Mouse (Mus musculus): ENCODE measurements around the gene Sun1.

The Sun1 gene

DNA sequence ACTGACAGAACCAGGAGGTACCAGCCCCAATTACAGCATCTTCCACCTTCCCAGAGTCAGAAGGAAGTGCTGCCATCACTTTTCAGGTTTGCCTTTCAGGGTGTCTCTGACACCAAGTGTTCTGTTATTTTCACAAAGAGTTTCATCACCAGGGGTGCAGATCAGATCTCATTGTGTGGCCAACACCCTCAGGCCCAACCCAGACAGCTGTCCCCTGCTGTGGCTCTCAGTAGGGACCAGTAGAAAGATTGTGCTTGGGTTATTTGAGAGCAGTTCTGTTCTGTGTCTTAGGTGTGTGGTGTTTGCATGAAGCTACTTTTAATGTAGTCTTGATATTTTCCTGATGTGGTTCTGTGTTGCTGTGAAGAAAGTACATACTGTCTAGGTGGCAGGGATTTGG lies 7.7 kb downstream of the Sun1 start:
- DNase-seq (ENCODE audit: low read depth, low spot score): no peak

DNA sequence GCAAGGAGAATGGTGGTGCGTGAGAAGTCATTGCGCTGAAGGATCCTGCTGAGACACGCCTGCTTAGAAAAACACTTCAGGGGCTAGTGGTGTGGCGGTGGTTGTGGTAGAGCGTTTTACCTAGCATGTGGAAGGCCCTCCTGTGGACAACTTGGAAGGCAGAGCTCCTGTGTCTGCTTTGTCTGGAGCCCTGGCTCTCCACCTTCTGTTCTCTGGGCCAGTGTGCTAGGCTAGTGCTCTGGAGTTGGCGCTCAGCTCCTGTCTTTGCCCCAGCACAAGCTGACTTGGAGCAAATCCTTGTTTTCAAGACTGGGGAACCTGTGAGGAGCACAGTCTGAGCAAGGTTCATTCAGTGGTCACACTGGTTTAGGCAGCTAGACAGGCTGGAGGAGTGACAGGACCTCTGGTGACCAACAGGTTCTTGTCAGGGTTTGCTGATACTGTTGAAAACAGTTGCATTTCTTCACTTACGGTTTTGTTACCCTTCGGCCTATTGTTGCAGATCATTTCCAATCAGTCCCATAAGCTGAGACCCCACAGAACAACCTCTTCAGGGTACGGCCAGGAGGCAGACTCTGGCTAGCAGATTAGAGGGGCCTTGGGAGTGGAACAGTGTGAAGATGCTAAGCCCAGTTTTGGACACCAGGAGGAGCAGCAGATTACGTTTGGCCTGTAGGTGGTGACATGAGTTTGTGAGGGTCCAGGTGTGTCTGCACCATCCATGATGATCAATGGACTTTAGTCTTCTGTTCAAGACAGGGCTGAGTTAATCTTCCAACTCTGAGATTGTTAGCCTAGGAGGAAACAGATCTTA lies 8.6 kb downstream of the Sun1 start:
- peak; percentile 61 for DNase-seq (ENCODE audit: low read depth, low spot score)

DNA sequence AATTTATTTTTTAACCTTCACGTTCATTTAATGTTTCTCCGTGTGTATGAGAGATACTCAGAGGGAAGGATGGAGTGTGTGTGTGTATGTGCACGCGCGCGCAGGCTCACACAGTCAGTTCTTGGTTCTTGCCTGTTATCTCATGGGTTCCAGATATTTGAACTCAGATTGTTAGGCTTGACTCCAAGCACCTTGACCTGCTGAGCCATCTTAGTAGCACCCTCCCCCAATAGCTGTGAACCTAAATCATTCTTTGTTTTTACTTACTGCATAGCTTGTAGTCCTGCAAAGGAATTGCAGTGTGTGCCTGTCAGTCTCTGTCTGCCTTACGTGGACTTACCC lies 9.2 kb downstream of the Sun1 start:
- no peak for DNase-seq (ENCODE audit: low read depth, low spot score)

DNA sequence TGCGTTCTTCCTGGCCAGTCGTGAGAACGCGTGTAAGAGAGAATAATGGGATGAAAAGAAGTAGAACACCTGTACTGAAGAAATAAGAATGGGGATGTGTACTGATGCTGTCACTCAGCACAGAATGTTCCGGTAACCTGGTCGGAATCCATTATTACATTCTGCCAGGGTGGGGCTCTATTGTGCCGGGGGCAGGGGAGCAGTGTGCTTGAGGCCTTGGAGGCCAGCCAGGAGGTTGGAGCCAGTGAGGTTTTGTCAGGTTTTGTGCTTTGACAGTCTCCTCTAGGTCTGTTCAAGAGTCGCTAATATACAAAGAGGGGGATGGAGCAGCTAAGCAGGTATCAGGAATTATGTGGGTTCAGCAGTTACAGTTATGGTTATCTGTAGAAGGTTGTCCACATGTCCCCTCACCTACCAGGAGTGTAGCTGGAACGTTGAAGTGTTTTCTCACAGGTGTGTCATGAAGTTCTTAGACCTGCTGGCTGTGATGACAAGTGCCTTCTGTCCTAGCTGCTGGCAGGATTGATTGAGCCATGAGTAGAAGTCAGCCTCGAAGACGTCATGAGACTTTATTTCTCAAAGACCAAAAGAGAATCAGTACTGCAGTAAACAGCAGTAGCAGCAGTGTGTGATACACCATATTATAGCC lies 11.4 kb downstream of the Sun1 start:
- no peak for DNase-seq (ENCODE audit: low read depth, low spot score)

DNA sequence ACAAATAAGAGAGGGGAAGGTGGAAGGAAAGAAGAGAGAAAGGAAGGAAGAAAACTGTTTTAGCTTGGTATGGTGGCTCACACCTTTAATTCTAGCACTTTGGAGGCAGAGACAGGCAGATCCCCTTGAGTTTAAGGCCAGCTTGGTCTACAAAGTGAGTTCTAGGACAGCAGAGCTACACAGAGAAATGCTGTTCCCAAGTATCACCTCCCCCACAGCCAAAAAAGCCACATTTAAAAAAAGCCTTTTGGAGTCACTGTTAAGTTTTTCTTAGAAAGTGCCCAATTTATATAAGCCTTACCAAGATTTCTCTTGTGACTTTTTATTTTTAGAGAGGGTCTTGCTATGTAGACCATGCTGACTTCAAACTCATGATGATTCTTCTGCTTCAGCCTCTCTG lies 13.9 kb downstream of the Sun1 start:
- no peak for DNase-seq (ENCODE audit: low read depth, low spot score)

DNA sequence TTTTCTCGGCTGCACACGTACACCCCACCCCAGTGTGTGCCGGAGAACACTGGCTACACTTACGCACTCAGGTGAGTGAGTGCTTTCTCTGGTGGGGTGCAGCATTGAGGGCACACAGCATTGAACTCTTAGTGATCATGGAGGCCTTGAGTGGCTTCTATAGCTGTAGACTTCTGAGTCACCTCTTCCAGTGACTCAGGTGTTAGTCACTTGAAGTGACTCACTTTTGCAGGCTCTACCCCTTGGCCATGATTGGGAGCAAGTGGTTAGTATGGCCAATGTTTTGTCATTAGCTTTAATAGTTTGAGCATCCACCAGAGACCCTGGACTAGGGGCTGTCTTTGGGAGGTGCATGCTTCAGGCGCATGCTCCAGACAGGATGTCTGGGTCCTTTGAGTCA lies 14.7 kb downstream of the Sun1 start:
- DNase-seq (ENCODE audit: low read depth, low spot score): no peak

DNA sequence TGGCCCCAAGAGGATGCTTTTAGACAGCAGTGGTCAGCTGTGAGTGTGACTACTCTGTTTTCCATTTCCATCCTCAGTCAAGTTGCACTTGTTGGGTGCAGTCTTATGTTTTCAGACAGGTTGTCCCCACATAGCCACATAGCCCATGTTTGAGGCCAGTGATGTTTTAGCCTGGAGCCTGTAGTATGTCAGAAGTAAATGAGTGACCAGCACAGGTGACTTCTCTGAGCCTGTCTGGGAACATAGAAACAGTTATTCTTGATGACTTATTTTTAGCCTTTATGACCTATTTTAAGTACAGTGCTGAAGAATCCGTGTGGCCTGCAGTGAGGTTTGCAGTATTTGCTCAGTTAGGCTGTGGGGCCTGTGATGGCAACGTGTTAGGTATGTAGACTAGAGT lies 15.7 kb downstream of the Sun1 start:
- no peak for DNase-seq (ENCODE audit: low read depth, low spot score)

DNA sequence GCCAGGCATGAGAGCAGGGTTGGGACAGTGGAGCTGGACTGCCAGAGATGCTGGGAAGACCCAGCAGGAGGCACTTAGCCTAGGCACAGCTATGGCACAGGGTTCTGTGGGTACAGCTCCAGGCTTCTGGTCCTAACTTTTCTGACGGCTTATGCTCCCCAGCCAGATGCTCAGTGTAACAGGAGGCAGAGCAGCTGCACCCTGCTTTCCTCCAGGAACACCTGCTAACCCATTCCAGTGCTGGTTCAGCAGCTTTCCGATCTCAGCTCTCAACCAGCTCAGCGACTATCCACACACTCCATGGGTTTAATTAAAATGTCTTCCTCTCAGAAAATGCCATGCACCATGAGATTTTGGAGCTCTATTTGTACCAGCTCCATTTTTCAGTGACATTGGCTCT lies 16.3 kb downstream of the Sun1 start:
- DNase-seq (ENCODE audit: low read depth, low spot score): no peak

DNA sequence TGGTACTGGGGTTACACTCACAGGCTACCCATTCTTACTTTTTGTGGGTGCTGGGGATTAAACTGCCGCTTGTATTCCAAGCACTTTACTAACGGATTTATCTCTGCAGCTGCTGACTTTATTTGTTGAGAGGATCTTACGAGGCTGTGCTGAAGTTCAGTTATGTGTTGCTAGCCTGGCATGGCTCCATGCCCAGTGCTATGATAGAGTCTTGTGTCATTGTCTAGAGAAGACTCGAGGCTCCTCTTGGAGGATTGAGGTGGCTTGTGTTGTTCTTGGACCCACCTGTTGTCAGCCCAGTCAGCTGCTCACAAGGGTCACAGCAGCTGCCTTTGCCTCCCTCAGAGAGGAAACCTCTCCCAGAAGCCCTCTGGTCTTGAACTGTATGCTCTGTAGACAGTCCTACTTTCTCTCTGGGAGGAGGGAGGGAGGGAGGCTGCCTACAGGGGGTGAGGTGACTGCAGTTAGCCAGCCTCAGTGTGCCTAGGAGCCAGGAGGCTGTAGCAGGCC lies 19.6 kb downstream of the Sun1 start:
- DNase-seq (ENCODE audit: low read depth, low spot score): no peak

DNA sequence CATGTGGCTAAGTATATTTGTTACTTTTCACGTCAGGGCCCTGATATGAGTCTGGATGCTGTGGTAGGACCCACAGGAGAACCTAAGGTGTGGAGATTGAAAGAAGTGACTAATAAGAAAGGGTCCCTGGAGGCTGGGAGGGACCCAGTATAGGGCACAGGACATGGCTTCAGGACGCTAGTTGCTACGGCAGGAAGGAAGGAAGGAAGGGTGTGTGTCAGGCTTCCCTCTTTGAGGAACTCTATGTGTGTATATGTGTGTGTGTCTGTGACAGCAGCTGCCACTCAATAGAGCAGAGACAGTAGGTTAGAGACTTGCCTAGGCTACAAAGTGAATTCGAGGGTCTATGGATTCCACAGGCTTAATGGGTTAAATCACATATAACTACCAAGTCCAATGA lies 20.2 kb downstream of the Sun1 start:
- DNase-seq (ENCODE audit: low read depth, low spot score): no peak

DNA sequence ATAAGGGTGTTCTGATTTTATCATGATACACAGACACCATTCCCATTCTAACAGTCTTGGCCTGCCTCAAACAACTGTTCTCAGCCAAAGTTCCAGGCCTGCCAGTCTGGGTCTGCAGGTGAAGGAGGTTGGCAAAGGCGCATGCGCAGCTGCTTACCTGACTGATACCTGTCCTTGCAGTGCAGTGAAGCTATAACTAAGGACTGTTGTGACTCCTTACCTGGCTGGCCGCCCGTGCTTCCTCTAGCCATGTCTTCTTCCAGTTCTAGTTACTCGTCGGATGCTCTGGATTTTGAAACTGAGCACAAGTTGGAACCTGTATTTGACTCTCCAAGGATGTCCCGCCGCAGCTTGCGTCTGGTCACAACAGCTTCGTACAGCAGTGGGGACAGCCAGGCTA lies 22.9 kb downstream of the Sun1 start:
- no peak for DNase-seq (ENCODE audit: low read depth, low spot score)

DNA sequence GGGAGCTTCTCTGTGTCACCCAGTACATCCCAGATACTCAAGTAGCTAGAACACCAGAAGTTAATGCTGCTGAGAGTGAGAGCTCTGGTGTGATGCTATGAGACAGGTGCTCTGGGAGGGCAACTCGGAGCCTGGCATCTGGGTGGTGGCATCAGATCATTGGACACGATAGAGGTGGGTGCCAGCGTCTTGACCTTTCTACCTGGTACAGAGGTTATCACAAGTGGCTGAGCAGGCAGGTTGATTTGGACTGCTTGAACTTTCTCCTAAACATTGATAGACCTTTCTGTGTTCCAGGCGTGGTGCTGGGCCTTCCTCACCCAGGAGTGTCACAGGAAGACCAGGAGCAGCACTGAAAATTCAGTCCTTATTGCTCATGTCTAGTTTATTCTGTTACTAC lies 26.8 kb downstream of the Sun1 start:
- no peak for DNase-seq (ENCODE audit: low read depth, low spot score)

DNA sequence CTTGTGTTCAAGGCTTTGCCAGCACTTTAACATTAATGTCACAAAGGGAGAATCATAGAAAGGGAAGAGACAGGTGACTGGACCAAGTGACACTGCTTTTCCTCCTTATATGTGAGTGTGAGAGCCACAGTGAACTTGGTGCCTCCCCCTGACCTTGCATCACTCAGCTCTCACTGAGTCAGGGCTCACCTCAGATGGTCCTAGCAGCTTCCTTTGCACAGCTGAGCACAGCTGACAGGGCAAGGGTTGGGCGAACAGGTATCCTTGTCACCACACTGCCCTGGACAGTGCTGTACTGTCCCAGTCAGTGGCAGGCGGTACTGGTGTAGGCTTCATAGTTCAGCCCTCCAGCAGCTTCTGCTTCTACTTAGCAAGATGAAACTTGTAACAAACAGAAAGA lies 27.2 kb downstream of the Sun1 start:
- no peak for DNase-seq (ENCODE audit: low read depth, low spot score)

DNA sequence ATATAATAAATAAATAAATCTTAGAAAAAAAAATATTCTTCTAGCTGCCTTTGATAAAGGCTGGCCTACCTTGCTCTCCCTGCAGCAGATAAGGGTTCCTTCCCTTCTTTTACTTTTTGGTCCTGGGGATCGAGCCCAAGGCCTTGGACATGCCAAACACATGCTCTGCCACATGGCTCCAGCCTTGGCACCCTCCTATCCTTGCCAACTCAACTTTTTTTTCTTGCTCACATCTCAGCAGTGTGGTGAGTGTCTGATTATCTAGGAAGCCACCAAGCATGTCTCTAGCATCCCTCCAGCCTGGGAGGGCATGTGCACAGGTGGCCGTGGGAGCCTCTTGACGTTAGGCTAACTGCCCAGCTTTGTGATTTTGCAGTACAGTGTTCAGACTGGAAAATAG lies 27.9 kb downstream of the Sun1 start:
- no peak for DNase-seq (ENCODE audit: low read depth, low spot score)

DNA sequence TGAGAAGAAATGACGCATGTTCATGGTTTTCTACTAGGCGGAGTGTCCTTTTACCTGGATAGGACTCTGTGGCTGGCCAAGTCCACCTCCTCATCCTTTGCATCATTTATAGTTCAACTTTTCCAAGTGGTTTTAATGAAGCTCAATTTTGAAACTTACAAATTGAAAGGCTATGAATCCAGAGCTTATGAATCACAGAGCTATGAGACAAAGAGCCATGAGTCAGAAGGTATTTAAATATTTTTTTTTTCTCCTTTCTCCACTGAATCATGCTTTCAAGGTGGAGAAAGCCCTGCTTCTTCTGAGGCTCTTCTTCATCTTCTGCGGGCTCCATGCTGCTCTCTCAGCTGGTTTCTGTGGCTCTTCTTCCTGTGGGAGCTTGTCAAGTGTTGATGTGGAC lies 29.3 kb downstream of the Sun1 start:
- DNase-seq (ENCODE audit: low read depth, low spot score): no peak

DNA sequence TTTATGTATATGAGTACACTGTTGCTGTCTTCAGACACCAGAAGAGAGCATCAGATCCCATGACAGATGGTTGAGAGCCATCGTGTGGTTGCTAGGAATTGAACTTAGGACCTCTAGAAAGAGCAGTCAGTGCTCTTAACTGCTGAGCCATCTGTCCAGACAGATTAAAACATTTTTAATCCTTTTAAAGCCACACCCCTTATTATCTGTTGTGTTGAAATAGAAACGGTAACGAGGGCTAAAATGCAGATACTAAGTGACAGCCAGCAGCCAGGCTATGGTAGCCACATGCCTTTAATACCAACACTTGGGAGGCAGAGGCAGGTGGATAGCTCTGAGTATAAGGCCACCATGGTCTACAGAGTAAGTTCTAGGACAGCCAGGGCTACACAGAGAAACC lies 31.6 kb downstream of the Sun1 start:
- DNase-seq (ENCODE audit: low read depth, low spot score): no peak

DNA sequence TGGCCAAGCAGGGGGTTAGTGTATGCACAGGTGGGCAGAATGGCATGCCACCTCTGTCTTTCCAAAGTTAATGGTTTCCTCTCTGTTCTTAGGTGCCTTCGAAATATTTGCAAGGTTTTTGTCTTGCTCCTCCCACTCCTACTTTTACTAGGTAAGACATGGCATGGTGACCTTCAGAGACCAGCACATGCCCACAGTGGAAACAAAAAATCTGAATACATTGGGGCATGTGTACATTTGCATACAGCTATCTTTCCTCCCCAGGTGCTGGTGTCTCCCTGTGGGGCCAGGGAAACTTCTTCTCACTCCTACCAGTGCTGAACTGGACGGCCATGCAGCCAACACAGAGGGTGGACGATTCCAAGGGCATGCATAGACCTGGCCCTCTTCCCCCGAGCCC lies 34.0 kb downstream of the Sun1 start:
- DNase-seq (ENCODE audit: low read depth, low spot score): no peak

DNA sequence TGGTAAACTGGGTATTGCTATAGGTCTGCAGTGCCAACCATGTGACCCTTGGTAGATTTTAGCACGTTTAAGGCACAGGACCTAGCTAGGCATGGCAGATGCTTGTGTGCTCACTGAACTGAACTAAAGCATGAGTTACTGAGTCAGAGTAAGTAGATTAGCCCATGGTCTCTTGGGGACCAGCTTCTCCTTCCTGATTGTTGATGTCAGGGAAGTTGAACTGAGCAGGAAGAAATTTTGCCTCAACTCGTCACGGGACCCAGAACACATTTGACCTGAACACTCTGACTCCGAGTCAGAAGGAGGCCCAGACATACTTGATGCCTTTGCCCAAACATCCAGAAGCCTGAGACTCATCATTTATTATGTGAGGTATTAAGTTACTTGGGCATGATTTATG lies 37.0 kb downstream of the Sun1 start:
- DNase-seq (ENCODE audit: low read depth, low spot score): no peak

DNA sequence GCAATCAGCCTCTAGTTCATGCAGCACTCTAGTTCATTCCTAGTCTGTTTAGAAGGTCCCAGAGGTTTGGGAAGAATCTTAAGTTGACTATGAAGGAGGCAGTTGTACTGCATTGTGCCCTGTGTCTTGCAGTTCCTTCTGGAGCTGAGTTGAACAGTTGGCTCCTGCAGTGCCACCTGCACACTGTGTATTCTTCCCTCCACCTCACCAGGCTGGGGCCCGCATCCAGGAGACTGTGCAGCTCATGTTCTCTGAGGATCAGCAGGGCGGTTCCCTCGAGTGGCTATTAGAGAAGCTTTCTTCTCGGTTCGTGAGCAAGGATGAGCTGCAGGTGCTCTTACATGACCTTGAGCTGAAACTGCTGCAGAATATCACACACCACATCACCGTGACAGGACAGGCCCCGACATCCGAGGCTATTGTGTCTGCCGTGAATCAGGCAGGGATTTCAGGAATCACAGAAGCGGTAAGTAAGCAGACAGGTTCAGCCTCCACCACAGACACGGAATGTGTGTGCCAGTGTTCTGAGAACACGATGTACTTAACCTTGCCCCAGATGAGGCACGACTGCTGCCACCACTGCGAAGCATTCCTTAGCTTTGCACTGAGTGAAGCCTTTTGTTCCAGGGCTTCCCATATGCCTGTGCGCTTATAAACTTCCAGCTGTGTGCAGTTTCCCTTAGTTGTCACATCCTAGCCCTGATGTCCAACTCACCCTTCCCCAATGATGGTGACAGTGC lies 40.8 kb downstream of the Sun1 start:
- no peak for DNase-seq (ENCODE audit: low read depth, low spot score)

DNA sequence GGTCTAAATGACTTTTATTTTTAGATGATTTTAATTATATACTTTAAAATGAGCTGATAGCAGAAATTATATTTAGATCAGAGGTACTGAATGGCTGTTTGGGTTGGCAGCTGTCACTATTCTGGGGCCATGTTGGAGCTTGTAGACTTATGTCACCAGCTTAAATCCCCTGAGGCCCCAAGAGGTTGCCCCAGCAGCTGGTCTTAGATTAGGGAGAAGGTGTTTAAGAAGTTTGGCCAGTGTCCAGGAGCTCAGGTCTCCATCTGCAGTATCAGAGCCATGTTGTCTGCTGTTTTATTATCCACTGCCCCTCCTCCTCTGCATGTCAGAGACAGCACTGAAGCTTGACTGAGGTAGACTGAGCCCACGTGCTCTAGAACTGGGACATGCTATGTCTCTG lies 42.9 kb downstream of the Sun1 start:
- DNase-seq (ENCODE audit: low read depth, low spot score): no peak

DNA sequence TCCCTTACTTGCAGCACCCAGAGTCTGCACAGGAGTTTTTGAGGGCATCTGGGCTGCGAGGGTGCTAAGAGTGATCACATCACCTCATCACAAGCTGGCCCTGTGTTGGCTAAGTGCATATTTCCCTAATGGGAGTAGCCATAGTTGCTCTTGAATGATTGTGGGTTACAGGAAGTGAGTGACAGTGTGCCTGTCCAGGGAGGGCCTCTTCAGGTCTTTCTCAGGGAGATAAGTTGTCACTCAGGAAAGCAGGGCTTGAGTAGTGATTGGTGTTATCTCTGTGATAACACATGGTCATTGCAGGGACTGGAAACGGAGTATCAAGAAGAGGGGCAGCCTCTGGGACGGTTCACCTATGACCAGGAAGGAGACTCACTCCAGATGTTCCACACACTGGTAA lies 47.3 kb downstream of the Sun1 start:
- no peak for DNase-seq (ENCODE audit: low read depth, low spot score)

DNA sequence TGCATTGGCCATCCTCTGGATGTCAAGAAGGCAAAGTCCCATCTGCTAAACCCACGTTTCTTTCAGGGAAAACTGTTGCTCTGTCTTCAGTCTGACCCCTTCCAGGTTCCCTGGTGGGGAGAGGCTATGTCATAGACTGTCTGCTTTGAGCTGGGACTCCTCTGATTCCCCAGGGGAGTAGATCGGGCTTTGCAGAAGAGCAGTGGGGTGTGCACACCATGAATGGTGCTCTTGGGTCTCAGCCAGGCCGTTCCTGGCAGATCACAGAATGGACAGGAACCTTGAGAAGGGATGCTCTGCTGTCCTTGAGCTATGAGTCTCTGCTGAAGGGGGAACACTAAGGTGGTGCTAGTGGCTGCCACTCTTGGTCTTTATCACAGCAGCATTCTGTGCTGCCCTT lies 48.4 kb downstream of the Sun1 start:
- DNase-seq (ENCODE audit: low read depth, low spot score): no peak

DNA sequence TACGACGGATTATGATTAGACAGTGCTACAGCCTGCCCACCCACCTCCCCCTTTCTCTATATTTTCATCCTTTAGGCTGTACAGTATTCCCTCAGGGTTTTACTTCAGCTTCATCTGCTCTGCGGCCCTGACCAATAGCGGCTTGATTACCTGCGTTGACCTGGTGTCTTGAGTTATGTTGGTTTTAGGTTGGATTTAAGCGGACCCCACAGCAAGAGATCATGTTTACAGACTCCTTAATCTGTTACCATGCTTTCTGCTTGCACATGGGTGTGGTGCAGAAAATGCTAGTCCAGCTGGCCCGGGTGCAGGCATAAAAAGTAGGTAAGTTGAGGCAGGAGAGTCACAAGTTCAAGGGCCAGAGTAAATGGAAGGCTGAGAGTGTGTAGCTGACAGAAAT lies 50.8 kb downstream of the Sun1 start:
- no peak for DNase-seq (ENCODE audit: low read depth, low spot score)

Data from R1 (cell line).